Mouse (Mus musculus) intestine, postnatal 0 days (tissue): ENCODE results near the gene Ifi208. TPM values are rescaled to one million over a fixed set of nuclear protein-coding genes. Genes with fewer than 3 reads are reported as not detected.
"Not testable (repeated sequence)": the region's sequence is repeated elsewhere in the genome, so short reads cannot be mapped to it uniquely, and the experiment has no call there.

Experiments used
- ATAC-seq: fragments of 200-750 bp; cut with Nextera tagmentation; 2 replicates; pipeline ENCODE4 v1.8.0; 2017; ENCODE audit warnings: mild to moderate bottlenecking, moderate TSS enrichment, moderate library complexity
- H3K27ac ChIP-seq: fragments of 300-500 bp; sonication (generic); 2 replicates; pipeline ENCODE4 v1.5.1; 2014; ENCODE audit warnings: mild to moderate bottlenecking, low read depth, low read length, moderate library complexity
- H3K27me3 ChIP-seq: fragments of 300-500 bp; sonication (generic); replicated peaks from 2 replicates; pipeline ENCODE4 v1.6.1; 2014; ENCODE audit warnings: low read length, mixed read lengths; ENCODE audit not compliant: control insufficient read depth, insufficient read depth
- H3K36me3 ChIP-seq: fragments of 300-500 bp; sonication (generic); 2 replicates; pipeline ENCODE4 v1.6.1; 2014; ENCODE audit warnings: mild to moderate bottlenecking, moderate library complexity; ENCODE audit not compliant: control insufficient read depth, insufficient read depth
- H3K4me1 ChIP-seq: fragments of 300-500 bp; sonication (generic); replicated peaks from 2 replicates; pipeline ENCODE4 v1.6.1; 2014; ENCODE audit warnings: antibody characterized with exemption, low read length, mixed read lengths; ENCODE audit not compliant: control insufficient read depth, insufficient read depth
- H3K4me2 ChIP-seq: fragments of 300-500 bp; sonication (generic); replicated peaks from 2 replicates; pipeline ENCODE4 v1.6.1; 2014; ENCODE audit warnings: low read depth, mild to moderate bottlenecking, moderate library complexity
- H3K4me3 ChIP-seq: fragments of 300-500 bp; sonication (generic); 2 replicates; pipeline ENCODE4 v1.5.1; 2014; ENCODE audit warnings: low read depth, low read length
- H3K9ac ChIP-seq: fragments of 300-500 bp; sonication (generic); 2 replicates; pipeline ENCODE4 v1.6.1; 2014; ENCODE audit warnings: mild to moderate bottlenecking, low read depth, low read length
- H3K9me3 ChIP-seq: fragments of 300-500 bp; sonication (generic); 2 replicates; pipeline ENCODE4 v1.6.1; 2016; ENCODE audit warnings: mixed run types; ENCODE audit not compliant: control insufficient read depth
- CTCF ChIP-seq: sonication (generic); IDR thresholded peaks from 2 replicates; pipeline ENCODE4 v1.5.1; 2016; ENCODE audit warnings: low read depth, mild to moderate bottlenecking, control low read depth, antibody characterized with exemption, moderate library complexity
- WGBS: fragments of 180-500 bp; shearing (Covaris S2); extraction: QIAGEN DNeasy Blood & Tissue Kit; methylation state at CpG from one replicate; pipeline ENCODE4 v1.1.7; 2014; 5-methylcytosine and 5-hydroxymethylcytosine counted together
- polyA plus RNA-seq: library from polyadenylated mRNA; unstranded; fragments of >200 nt; fragmentation: Nextera tagmentation; extraction: Ambion mirVana; gene quantifications from 2 replicates; pipeline ENCODE4 v1.2.1, GENCODE M21; 2015

Gene Ifi208
- polyA plus RNA-seq, 1 experiment from 2014 or later = not detected

DNA sequence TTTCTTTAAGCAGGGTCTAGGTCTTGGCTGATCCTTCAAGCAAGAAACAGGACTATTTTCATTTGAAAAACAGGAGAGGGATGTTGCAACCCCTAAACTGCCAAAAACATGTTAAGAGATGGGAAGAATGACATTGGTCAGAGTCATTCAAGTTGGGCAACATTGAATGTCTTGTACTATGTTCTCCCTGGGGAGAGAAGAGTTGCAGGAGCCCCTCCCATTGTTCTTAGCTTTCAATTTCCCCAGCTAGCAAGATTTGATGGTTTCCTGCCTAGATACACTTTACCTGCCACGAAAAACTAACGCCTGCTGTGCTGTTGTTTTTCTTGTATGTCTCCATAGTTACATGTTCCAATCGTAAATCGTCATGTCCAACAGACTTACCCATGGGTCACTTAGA lies 15.5 kb upstream of the Ifi208 start:
- H3K4me1 ChIP-seq = no peaks in the 10 kb centered on the region
- WGBS = 72% methylated on average over 4 of the region's 4 CpGs

GRCm38 (mm10) chr1:173678605-173679004 lies 5.1 kb downstream of the Ifi208 start:
- 80% methylated on average over 1 of the region's 1 CpGs for WGBS

More for the DNA sequence above, 15.5 kb upstream of the Ifi208 start:
- Histone ChIP-seq H3K4me2 (no peak overlapping the region), H3K9me3 (no peaks in the 10 kb centered on the region), H3K27me3 (no peaks in the 10 kb centered on the region), H3K9ac (no peak overlapping the region), H3K4me3 (no peak overlapping the region), H3K36me3 (no peaks in the 10 kb centered on the region), H3K27ac (no peak overlapping the region)
- ATAC-seq = no peak
- no peak for TF ChIP-seq CTCF

GRCm38 (mm10) chr1:173694270-173694669 lies 20.8 kb downstream of the Ifi208 start:
- no peak for TF ChIP-seq CTCF
- no peak overlapping the region for H3K4me2 ChIP-seq
- H3K9ac ChIP-seq = no peak overlapping the region
- H3K36me3 ChIP-seq = no peaks in the 10 kb centered on the region
- H3K4me1 ChIP-seq = no peaks in the 10 kb centered on the region
- no peak for ATAC-seq
- no peak overlapping the region for H3K27ac ChIP-seq
- no peaks in the 10 kb centered on the region for H3K9me3 ChIP-seq
- no peaks in the 10 kb centered on the region for H3K27me3 ChIP-seq
- WGBS = 93% methylated on average over 1 of the region's 1 CpGs
- no peak overlapping the region for H3K4me3 ChIP-seq

More at GRCm38 (mm10) chr1:173678605-173679004, 5.1 kb downstream of the Ifi208 start:
- ATAC-seq, H3K36me3 ChIP-seq, H3K9me3 ChIP-seq, H3K27me3 ChIP-seq, H3K4me1 ChIP-seq, H3K27ac ChIP-seq, H3K9ac ChIP-seq, H3K4me3 ChIP-seq, H3K4me2 ChIP-seq: not testable (repeated sequence)

DNA sequence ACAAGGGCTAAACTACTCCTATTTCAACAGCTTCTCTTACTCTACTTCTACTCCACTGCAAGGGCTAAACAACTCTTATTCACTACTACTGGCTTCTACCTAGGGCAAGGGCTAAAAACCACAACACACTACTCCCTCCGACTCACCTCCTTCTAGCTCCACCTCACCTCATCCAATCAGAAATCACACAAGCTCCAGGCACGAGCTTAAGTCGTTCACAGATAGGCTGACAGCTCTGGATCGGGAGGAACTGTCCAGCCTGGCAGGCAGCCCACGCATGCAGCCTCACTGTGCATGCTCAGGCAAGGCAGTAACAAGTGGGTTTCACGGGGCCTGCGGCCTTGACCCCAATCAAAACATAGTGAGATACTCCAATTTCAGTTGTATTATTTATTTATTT lies 59.7 kb downstream of the Ifi208 start:
- no peaks in the 10 kb centered on the region for H3K27me3 ChIP-seq
- no peaks in the 10 kb centered on the region for H3K4me1 ChIP-seq
- no peaks in the 10 kb centered on the region for H3K9me3 ChIP-seq
- no peaks in the 10 kb centered on the region for H3K36me3 ChIP-seq
- no peak overlapping the region for H3K4me3 ChIP-seq
- no peak overlapping the region for H3K4me2 ChIP-seq
- no peak for TF ChIP-seq CTCF
- no peak overlapping the region for H3K27ac ChIP-seq
- H3K9ac ChIP-seq = no peak overlapping the region
- 17% methylated on average over 7 of the region's 7 CpGs for WGBS
- no peak for ATAC-seq

DNA sequence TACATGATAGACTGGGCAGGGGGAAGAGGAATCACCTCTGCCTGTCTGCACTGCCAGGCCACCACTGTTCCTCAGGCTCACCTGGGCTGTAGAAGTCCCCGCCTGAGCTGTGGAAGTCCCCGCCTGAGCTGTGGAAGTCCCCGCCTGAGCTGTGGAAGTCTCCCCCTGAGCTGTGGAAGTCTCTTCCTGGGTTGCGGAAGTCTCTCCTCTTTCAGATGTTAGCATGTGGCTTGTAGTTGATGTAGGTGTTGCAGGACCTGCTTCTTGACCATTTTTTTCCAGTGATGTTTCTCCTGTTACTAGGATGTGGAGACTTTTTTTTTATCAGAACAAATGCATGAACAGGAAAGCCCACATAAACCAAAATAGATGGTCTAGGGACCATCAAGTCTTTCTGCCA lies 61.5 kb downstream of the Ifi208 start:
- H3K36me3 ChIP-seq, H3K4me3 ChIP-seq, H3K27me3 ChIP-seq, H3K9me3 ChIP-seq, H3K4me1 ChIP-seq, H3K4me2 ChIP-seq, H3K27ac ChIP-seq, H3K9ac ChIP-seq, ATAC-seq: not testable (repeated sequence)
- 91% methylated on average over 4 of the region's 4 CpGs for WGBS

- no peak overlapping the region for H3K9ac ChIP-seq
- no peak overlapping the region for H3K4me3 ChIP-seq
- no peaks in the 10 kb centered on the region for H3K27me3 ChIP-seq
- no peaks in the 10 kb centered on the region for H3K9me3 ChIP-seq
- ATAC-seq = no peak
- no peak for TF ChIP-seq CTCF
- 70% methylated on average over 2 of the region's 2 CpGs for WGBS
- H3K4me2 ChIP-seq = no peak overlapping the region
- H3K4me1 ChIP-seq = no peaks in the 10 kb centered on the region
- H3K36me3 ChIP-seq = no peaks in the 10 kb centered on the region
- no peak overlapping the region for H3K27ac ChIP-seq
Observed at GRCm38 (mm10) chr1:173736986-173737385, 63.5 kb downstream of the Ifi208 start.

DNA sequence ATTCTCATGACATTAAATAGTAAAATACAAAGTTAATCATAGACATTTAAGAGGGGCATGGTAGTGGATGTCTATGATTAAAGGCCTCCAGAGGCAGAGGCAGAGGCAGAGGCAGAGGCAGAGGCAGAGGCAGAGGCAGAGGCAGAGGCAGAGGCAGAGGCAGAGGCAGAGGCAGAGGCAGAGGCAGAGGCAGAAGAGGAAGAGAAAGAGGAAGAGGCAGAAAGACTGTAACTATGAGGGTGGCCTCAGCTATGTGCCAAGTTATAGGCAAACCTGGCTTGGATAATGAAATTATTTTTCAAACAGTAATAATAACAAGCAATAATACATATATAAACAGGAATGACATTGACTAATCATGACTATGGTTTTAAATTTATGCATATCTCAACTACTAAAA lies 67.1 kb downstream of the Ifi208 start:
- no peaks in the 10 kb centered on the region for H3K4me1 ChIP-seq
- H3K4me3 ChIP-seq = no peak overlapping the region
- ATAC-seq = no peak
- H3K36me3 ChIP-seq = no peaks in the 10 kb centered on the region
- H3K4me2 ChIP-seq = no peak overlapping the region
- H3K9me3 ChIP-seq = no peaks in the 10 kb centered on the region
- no peaks in the 10 kb centered on the region for H3K27me3 ChIP-seq
- no peak overlapping the region for H3K9ac ChIP-seq
- H3K27ac ChIP-seq = no peak overlapping the region
- no peak for TF ChIP-seq CTCF
